Mouse (Mus musculus) brown adipose tissue, adult 24 weeks (tissue): ENCODE measurements at regions not wholly inside any gene's neighbourhood (a gene's known extent, or its start where the extent isn't known, plus 50 kb on each side); places are given as distances from the start of the nearest gene placed in this dataset.

Experiments used
- H3K27ac ChIP-seq: fragments of 200-500 bp; replicated peaks from 2 replicates; pipeline ENCODE4 v1.5.1; 2012; ENCODE audit warnings: low read depth, mild to moderate bottlenecking, low read length
- H3K4me1 ChIP-seq: fragments of 200-500 bp; 2 replicates; pipeline ENCODE4 v1.6.1; 2012; ENCODE audit warnings: low read length, mixed read lengths; ENCODE audit not compliant: control insufficient read depth, insufficient read depth, insufficient read length
- H3K4me3 ChIP-seq: fragments of 200-500 bp; 2 replicates; pipeline ENCODE4 v1.5.1; 2012; ENCODE audit warnings: low read depth, mild to moderate bottlenecking, low read length, moderate library complexity; ENCODE audit not compliant: insufficient read depth

DNA sequence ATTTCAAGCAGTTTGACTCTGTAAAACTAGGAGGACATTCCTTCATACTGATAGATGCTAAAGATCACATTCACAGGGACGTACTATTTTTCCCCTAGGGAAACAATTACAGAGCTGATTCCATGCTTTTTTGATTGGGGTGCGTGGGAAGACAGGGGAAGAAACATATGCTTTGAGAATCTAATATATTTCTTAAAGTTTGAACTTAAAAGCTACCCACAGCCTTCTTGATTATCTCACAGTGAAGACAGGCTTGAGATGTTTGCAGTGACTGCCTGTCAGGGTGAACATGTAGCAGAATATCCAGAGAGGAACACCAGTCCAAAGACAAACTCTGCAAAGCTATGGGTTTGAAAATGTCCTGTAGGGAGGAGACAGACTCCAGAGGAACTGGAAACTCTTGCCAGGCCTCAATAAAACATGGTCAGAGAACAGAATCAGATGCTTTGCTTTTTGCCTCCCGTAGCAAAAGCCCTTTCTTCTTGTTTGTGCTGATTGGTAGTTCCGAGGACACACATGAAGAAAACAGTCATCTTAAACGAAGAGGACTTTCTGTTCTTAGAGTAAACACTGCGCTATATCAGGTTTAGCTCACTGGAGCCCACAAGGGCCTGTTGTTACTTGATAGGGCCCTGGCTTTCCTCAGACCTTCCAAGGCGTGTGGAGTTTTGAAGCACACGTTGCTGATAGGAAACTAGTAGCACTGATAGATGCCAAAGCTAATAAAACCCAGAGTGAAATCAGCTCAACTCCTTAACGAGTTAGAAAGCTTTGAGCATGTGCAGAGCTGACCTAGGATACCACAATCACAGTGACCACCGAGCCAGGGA lies 630.8 kb downstream of the Lmo4 start:
- Histone ChIP-seq H3K27ac (no peak overlapping the region), H3K4me1 (no peaks in the 10 kb centered on the region), H3K4me3 (no peak overlapping the region)

DNA sequence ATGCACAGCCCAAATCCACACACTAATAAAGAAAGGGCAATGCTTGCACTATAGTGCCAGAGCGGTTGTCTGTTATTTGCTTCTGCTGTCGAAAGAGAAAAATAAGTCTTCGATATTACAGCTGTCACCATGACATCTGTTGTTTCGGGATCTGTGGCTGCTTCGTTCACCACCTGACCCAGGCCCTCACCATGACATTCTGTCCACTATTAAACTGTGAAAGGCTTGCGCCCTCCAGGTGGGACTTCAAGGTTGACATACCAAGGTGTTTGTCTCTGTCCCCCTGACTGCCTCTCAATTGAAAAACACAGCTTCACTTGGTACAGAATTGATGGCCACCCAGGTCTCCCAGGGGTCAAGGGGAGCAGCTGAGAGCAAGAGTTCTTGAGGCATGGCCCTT lies 635.1 kb downstream of the Lmo4 start:
- H3K4me1 ChIP-seq: no peaks in the 10 kb centered on the region
- H3K4me3 ChIP-seq: no peak overlapping the region
- no peak overlapping the region for H3K27ac ChIP-seq

DNA sequence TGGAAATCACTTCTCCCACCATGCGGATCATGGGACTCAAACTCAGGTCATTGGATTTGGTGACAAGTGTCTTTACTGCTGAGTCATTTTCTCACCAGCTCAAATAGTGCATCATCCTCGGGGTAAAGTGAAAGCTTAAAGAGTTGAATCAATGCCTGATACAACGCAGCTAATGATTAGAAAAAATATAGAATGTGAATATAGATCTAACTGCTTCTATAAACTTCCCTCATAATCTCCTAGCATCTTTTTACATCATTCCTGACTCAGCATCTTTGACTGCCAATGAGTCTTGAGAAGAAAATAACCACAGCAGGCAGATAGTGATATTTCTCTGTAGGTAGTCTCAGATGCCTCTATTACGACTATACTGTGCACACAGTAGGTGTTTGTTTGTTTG lies 640.0 kb downstream of the Lmo4 start:
- H3K27ac ChIP-seq: no peak overlapping the region
- no peaks in the 10 kb centered on the region for H3K4me1 ChIP-seq
- H3K4me3 ChIP-seq: no peak overlapping the region

- Histone ChIP-seq H3K27ac (no peak overlapping the region), H3K4me3 (no peak overlapping the region)
Observed at GRCm38 (mm10) chr3:143542811-143543210, 661.0 kb upstream of the Pkn2 start.

DNA sequence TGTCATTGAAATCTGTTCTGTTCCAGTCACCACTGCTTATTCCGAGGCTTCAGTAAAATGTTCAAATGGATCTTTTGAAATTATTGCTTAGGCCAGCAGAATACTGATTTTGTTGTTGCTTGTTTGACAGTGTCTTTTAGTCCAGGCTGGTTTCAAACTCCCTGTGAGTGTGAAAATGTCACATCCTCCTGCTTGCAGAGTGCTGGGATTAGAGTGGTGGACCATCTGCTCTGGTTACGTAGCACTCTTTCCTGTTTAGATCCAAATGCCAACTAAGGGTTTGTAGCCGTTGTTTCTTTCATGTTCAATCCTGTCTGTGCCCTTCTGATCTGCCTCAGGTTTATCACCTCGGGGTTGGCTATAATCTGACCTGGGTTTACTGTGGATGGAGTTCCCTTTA lies 646.2 kb upstream of the Pkn2 start:
- no peaks in the 10 kb centered on the region for H3K4me1 ChIP-seq
- H3K4me3 ChIP-seq: no peak overlapping the region
- H3K27ac ChIP-seq: no peak overlapping the region

More at GRCm38 (mm10) chr3:143542811-143543210, 661.0 kb upstream of the Pkn2 start:
- H3K4me1 ChIP-seq: no peaks in the 10 kb centered on the region

DNA sequence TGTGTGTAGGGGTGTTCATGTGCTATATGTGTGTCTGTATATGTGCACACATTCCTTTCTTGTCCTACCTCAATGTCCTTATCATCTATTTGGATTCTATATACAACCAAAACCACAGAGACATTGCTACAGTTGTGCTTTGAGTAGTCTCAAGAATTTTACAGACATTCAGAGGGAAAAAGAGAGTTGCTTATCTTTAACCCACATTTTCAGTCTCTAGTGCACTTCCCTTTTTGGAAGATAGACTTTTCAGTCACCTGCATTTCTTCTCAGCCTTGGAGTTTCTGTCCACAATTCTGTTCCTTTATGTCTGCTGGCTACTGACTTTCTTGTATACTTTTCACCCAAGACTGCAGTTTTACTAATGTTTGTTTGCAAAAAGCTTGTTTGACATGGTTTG lies 645.5 kb upstream of the Pkn2 start:
- Histone ChIP-seq H3K4me3 (no peak overlapping the region), H3K27ac (no peak overlapping the region)

DNA sequence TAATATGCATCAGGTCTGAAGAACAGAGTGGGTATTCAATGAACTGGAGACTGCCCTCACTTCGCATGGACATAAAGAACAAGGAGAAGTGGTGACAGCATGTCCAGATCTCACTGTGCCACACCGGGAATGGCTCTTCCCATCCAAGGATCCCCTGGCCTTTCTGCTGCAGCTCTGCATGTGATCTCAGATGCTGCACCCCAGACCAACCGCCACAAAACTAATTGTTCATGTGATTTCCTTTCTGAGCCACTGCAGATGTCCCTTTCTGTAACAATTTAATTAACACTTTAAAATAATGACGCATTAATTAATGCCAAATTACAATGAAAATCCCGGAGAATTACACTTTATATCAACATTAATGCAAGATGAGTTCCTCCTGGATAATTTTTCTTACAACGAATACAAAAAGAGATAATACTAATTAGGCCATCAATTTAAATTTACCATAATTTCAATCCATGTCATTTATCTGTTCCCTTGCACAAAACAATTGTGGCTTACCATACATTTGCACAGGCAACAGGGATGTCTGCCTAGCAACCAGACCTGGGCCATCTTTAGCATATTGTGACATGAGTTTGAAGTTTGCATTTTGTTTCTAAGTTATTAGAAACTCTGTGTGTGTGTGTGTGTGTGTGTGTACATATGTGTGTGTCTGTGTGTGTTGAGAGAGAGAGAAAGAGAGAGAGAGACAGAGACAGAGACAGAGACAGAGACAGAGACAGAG lies 630.9 kb upstream of the Pkn2 start:
- Histone ChIP-seq H3K4me3 (no peak overlapping the region), H3K27ac (no peak overlapping the region), H3K4me1 (no peaks in the 10 kb centered on the region)

More for the DNA sequence above, 645.5 kb upstream of the Pkn2 start:
- H3K4me1 ChIP-seq: no peaks in the 10 kb centered on the region

GRCm38 (mm10) chr3:143509531-143509930 lies 627.7 kb upstream of the Pkn2 start:
- H3K4me1 ChIP-seq: no peaks in the 10 kb centered on the region
- H3K4me3 ChIP-seq: no peak overlapping the region
- H3K27ac ChIP-seq: no peak overlapping the region

GRCm38 (mm10) chr3:143508280-143508679 lies 626.5 kb upstream of the Pkn2 start:
- no peak overlapping the region for H3K27ac ChIP-seq
- no peak overlapping the region for H3K4me3 ChIP-seq
- no peaks in the 10 kb centered on the region for H3K4me1 ChIP-seq

DNA sequence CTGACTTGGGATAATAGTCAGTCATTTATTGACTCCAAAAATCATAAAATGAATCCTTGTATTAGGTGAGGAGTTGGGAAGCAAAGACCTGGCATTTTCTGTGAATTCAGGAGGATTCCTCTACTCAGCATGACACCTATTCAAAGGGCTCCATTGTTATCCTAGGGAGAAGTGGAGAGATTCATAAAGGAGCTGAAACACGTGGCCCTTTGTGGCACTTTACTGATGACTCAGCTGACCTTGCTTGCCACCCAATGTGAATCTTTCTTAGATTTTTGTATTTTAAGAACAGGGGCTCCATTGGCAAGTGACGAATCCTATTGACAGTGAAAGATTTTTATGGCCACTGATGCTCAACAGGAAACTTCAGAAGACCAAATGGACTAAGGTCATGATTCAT lies 619.2 kb upstream of the Pkn2 start:
- no peaks in the 10 kb centered on the region for H3K4me1 ChIP-seq
- no peak overlapping the region for H3K27ac ChIP-seq
- no peak overlapping the region for H3K4me3 ChIP-seq

DNA sequence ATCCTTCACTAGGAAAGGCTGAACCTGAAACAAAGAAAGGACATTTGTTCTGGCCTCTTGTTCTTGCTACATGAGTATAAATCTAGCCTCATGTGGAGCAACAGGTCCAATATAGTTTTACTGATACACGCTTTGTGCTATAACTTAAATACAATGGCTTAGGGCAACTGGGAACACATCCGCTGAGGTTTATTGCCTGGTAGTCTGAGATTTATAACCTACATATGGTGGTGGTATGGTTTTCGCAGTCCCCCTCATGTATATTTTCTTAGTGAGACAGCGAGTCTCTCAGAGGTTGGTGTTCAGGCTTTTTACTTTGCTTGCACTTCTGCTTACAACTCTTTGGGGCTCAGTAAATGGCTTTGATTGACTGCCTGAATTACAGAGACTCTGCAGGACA lies 613.6 kb upstream of the Pkn2 start:
- Histone ChIP-seq H3K4me1 (no peaks in the 10 kb centered on the region), H3K27ac (no peak overlapping the region), H3K4me3 (no peak overlapping the region)

- Histone ChIP-seq H3K4me1 (no peaks in the 10 kb centered on the region), H3K27ac (no peak overlapping the region), H3K4me3 (no peak overlapping the region)
Observed at GRCm38 (mm10) chr3:143477916-143478610, 596.3 kb upstream of the Pkn2 start.

GRCm38 (mm10) chr3:143475461-143475860 lies 593.7 kb upstream of the Pkn2 start:
- no peaks in the 10 kb centered on the region for H3K4me1 ChIP-seq
- H3K27ac ChIP-seq: no peak overlapping the region

GRCm38 (mm10) chr3:143447005-143447709 lies 565.4 kb upstream of the Pkn2 start:
- Histone ChIP-seq H3K27ac (no peak overlapping the region), H3K4me1 (no peaks in the 10 kb centered on the region)

More at GRCm38 (mm10) chr3:143475461-143475860, 593.7 kb upstream of the Pkn2 start:
- no peak overlapping the region for H3K4me3 ChIP-seq

DNA sequence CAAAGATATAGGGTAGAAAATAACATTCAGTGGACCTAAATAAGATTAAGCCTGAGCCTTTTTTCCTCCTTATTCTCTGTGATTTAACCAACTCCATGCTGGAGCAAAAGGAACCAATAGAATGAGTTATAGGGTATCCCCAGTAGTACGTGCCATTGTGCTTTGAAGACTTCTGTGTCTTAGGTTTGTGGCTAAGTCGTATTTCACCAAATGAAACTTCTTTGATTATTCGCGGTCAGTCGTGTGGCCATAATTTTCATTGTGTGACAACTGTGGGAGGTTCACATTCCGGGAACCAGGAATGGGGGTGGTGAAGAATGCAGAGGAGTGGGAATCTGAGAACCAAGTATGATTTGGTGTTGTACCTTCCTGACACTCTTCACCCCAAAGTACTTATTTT lies 535.6 kb upstream of the Pkn2 start:
- H3K27ac ChIP-seq: no peak overlapping the region
- no peak overlapping the region for H3K4me3 ChIP-seq
- H3K4me1 ChIP-seq: no peaks in the 10 kb centered on the region

More at GRCm38 (mm10) chr3:143447005-143447709, 565.4 kb upstream of the Pkn2 start:
- H3K4me3 ChIP-seq: no peak overlapping the region
